Mouse (Mus musculus) heart, postnatal 25 days (tissue): Measurements from ENCODE around the gene Atf6. TPM values are rescaled to one million over a fixed set of nuclear protein-coding genes. Genes with fewer than 3 reads are reported as not detected.

Experiments used
- DNase-seq: peaks from one replicate; pipeline ENCODE4 v3.0.0; 2022; ENCODE audit warnings: low spot score
- intact Hi-C: fragments of 180-260 bp; cut with DNase I; formaldehyde crosslinking; loops from one replicate; pipeline ENCODE4 v1.15.1; 2025
- total RNA-seq, 2 experiments: library from RNA; stranded (reverse); gene quantifications; 2 replicates each; pipeline ENCODE4 v1.2.3; 2021

Atf6 gene
- total RNA-seq, 2 experiments from 2014 or later, result 56.5 to 58.9 TPM

DNA sequence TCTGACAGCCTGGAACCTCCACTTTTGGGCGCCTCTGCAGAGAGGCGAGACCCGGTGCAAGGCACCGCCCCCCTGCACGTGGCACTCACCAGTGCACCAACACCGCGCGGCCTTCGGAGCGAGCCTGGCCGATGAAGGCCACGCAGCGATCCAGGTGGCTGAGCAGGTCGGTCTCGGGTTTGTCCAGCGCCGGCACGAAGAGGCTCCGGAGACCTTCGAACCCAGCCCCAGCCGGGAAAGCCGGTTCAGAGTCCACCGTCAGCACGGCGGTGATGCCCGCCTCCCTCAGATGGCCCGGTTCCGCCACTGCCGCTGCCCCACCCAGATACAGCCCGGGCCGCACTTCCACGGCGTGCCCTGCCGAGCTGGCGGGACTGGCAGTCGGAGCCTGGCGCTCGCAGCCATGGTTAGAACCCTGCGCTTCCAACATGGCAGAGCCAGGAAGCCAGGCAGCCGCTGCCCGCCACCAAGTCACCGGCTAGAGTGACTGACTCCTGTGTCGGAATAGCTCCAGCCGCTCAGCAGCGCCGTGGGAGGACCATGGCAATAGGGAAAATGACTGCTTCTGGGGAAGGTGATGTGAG is 17.5 kb upstream of the Atf6 start, which contains the start of the genes Gm26620 and Dusp12:
Gm26620 (plus strand) TSS at position 88 of the 584 bp plus-strand sequence.
Dusp12 (minus strand) TSS at position 563 of the 584 bp plus-strand sequence.
- intact Hi-C loops, result loop anchor here (2.0 kb wide), 1 partner anchor 16 kb away; no protein-coding TSS in a partner anchor
- peak; percentile 67 for DNase-seq

GRCm38 (mm10) chr1:170884390-170884789 is 16.8 kb upstream of the Atf6 start:
- no peak for DNase-seq
- intact Hi-C loops, result loop anchor here (2.0 kb wide), 1 partner anchor 16 kb away; no protein-coding TSS in a partner anchor

GRCm38 (mm10) chr1:170882915-170883485 is 15.4 kb upstream of the Atf6 start:
- no peak for DNase-seq
- intact Hi-C loops, result no loop called here

DNA sequence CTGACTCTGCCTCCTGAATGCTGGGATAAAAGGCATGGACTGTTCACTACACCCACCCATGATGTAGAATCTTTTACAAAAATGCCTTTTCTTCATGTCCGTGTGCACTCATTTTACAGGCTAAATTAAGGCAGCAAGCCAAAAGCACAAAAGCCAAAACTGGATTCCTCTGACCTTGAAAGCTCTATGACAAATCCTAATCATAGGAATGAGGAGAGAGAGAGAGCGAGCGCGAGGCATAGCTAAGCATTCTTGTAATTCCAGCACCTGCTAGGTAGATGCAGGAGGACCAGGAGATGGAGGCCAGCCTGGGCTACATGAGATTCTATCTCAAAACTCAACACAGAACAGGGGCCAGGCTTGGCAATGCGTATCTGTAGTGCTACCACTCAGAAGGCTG is 9.3 kb upstream of the Atf6 start:
- intact Hi-C loops, result no loop called here
- no peak for DNase-seq

DNA sequence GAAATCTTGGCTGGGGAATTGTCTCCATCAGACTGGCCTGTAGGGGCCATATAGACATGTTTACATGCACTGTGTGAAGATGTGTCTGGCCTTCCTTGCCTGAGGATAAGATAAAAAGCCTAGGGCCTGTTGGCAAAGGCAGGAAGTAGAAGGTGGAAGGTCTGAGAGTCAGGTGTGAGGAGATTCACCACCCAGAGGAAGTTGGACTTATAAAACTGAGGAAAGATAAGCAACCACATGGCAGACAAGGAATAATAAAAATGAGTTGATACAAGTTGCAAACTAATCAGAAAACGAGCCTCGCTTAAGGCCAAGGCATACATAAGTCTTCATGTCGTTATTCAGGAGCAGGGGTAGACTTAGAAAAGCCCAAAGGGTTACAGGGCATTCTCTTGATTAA is 8.1 kb upstream of the Atf6 start:
- intact Hi-C loops, result no loop called here
- no peak for DNase-seq

GRCm38 (mm10) chr1:170871961-170872360 is 4.4 kb upstream of the Atf6 start:
- intact Hi-C loops, result no loop called here
- no peak for DNase-seq

DNA sequence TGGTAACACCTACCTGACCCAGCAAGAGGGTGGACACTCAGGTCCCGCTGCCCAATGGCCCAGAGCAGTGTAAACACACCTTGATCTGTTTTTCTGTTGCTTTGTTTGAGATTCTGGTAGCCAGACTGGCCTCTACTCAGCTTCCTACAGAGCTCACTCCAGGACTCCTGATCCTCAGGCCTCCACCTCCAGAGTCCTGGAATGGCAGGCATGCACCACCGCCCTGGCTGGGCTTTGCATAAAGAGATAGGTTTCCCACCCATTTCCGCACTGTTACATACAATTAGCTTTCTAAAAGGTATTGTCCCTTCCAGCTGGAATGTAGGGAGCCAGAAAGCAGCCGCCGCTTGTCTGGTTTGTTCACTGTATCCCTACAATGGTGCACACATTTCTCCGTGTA is 3.8 kb upstream of the Atf6 start:
- intact Hi-C loops, result no loop called here
- no peak for DNase-seq

- no peak for DNase-seq
- intact Hi-C loops, result loop anchor here (2.0 kb wide), 1 partner anchor 16 kb away; the partner anchor contains the start of genes Dusp12 and Gm26620
Observed at GRCm38 (mm10) chr1:170868905-170869283, 1.3 kb upstream of the Atf6 start.

GRCm38 (mm10) chr1:170868107-170868904 is 735 bp upstream of the Atf6 start:
- DNase-seq, result peak; percentile 26
- intact Hi-C loops, result loop anchor here (2.0 kb wide), 1 partner anchor 16 kb away; the partner anchor contains the start of genes Dusp12 and Gm26620

- no peak for DNase-seq
- intact Hi-C loops, result no loop called here
Observed at GRCm38 (mm10) chr1:170866992-170867690, 430 bp downstream of the Atf6 start.

- intact Hi-C loops, result no loop called here
- no peak for DNase-seq
Observed at GRCm38 (mm10) chr1:170865406-170865805, 2.2 kb downstream of the Atf6 start.

DNA sequence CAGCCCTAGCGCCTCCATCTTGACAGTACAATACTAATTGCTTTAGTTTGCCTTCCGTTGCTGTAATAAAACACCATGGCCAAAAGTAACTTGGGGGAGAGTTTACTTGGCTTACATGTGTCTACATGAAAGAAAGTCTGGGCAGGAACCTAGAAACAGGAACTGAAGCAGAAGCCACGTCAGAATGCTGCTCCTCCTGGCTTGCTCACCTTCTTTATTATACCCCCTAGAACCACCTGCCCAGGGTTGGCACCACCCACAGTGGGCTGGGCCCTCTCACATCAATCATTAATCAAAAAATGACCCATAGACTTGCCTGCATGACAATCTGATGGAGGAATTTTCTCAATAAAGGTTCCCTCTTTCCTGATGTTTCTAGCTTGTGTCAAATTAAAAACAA is 2.8 kb downstream of the Atf6 start:
- no peak for DNase-seq
- intact Hi-C loops, result no loop called here

- intact Hi-C loops, result no loop called here
- DNase-seq, result no peak
Observed at GRCm38 (mm10) chr1:170864234-170864633, 3.3 kb downstream of the Atf6 start.

DNA sequence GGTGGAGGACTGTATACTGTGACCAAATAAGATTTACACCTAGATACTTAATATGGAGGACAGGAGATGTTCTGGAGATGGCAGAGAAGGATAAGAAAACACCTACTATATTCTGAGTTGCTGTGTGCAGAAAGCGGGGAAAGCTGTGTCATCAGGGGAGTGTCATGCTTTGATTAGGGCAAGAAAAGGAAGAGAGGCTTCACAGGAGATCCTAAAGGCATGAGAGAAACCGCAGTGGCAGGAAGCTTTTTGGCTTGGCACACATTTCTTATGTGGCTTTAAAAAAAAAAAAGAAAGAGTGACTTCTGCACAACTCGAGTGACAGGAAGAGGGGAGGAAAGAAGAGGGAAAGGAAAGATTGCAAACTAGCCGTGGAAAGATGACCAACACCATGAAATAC is 4.5 kb downstream of the Atf6 start:
- intact Hi-C loops, result no loop called here
- DNase-seq, result no peak

DNA sequence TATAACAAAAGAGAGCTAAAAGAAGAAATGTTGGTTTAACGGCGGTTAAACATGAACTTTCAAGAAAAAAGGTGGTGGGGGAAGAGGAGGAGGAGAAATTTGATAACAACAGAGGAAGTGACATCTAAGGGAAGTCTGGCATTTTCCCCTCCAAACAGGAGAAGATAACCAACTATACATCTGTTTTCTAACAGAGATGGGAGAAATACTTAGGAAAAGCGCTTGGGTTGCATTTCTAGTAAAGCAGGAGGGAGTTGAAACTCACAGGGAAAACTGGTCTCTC is 5.2 kb downstream of the Atf6 start:
- no peak for DNase-seq
- intact Hi-C loops, result no loop called here

- intact Hi-C loops, result no loop called here
Observed at GRCm38 (mm10) chr1:170861671-170862434, 5.7 kb downstream of the Atf6 start.

DNA sequence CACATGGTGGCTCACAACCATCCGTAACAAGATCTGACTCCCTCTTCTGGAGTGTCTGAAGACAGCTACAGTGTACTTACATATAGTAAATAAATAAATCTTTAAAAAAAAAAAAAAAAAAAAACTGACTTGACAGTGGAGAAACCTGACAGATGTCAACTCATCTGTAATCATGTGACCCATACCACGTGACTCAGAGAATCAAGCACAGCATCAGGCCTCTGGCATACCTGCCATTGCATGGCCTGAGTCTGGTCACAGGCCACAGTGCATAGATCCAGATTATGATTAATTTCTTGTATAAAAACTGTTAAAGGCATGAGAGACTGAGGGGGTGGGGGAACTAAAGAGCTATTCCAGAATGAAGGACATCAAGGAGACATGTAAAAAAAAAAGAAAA is 8.7 kb downstream of the Atf6 start:
- intact Hi-C loops, result no loop called here
- DNase-seq, result no peak

More at GRCm38 (mm10) chr1:170861671-170862434, 5.7 kb downstream of the Atf6 start:
- no peak for DNase-seq

DNA sequence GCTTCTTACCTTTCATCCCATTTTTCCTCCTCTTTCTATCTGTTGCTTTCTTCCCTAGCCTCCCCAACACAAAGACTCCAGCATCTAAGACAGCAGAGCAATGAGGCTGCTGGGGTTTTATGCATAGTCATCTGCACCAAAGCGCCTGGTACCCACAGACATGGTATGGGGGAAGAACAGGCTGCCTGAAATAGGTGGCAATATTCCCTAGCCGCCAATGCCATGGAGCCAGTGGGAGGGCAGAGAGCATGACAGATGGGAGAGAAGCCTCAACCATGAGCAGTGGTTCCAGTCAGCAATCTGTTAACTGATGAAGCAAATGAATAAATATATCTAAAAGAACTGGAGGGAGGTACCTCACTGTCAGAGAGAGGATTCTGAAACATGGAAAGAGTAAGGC is 10.2 kb downstream of the Atf6 start:
- no peak for DNase-seq
- intact Hi-C loops, result no loop called here

- intact Hi-C loops, result no loop called here
- DNase-seq, result no peak
Observed at GRCm38 (mm10) chr1:170855056-170855760, 12.4 kb downstream of the Atf6 start.
